Mouse (Mus musculus): ENCODE results near the gene Dtx3. TPM values are rescaled to one million over a fixed set of nuclear protein-coding genes. Genes with fewer than 3 reads are reported as not detected.
"Not testable (repeated sequence)": the region's sequence is repeated elsewhere in the genome, so short reads cannot be mapped to it uniquely, and the experiment has no call there.

The Dtx3 gene
- polyA plus RNA-seq, 1 experiment from 2014 or later = 231 TPM

GRCm38 (mm10) chr10:127167614-127168192 lies 27.8 kb downstream of the Dtx3 start:
- H3K27ac ChIP-seq (ENCODE audit: low read depth, low read length) = no peak overlapping the region
- peaks cover 21% of the 10 kb centered on the region for H3K4me1 ChIP-seq (ENCODE audit: control insufficient read depth, insufficient read depth, low read length)
- peak overlapping the region; percentile 67; the same call in 1 of the 2 replicates for H3K4me2 ChIP-seq (ENCODE audit: low read depth, low read length)
- H3K27me3 ChIP-seq (ENCODE audit: control insufficient read depth, insufficient read depth, low read length) = peaks cover 20% of the 10 kb centered on the region
- peak overlapping the region; percentile 87; the same call in 1 of the 2 replicates for H3K4me3 ChIP-seq (ENCODE audit: low read depth, low read length)
- H3K9me3 ChIP-seq (ENCODE audit: control insufficient read depth, low read length) = no peaks in the 10 kb centered on the region
- WGBS = 54% methylated on average over 10 of the region's 10 CpGs
- no peak overlapping the region for H3K9ac ChIP-seq (replicated peaks; ENCODE audit: low read depth, low read length)
- no peak for ATAC-seq (ENCODE audit: low read depth)
- H3K36me3 ChIP-seq (ENCODE audit: control insufficient read depth, insufficient read depth, low read length) = peaks cover 12% of the 10 kb centered on the region

DNA sequence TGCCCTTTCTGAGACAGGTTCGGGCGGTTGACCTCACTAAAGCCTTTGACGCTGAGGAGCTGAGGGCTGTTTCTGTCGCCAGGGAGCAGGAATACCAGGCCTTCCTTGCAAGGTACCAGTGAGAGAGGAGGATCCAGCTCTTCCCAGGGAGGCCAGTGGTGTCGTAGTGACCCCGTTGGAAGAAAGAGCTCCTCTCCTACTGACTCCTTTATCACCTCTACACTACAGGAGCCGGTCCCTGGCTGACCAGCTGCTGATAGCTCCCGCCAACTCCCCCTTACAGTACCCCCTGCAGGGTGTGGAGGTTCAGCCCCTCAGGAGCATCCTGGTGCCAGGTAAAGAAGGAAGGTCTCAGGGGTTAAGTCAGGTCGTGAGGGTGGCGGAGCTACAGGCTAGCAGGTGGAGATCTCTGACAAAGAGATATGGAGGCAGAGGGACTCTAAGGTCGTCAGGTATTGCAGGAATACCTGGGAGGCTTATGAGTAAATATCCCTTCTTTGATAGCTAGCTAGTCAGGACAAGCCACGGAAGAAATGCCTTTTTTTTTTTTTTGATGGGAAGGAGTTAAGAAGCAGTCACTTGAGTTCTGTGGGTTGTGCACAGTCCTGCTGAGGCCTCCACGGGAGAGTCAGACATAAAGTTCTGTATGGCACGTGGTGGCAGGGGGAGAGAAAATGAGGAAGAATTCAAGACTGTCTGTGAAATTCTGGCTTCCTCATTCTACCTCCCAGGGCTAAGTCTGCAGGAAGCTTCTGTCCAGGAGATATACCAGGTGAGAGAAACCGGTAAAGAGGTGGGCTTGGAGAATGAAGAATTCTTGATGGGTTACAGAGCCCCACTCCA lies 28.5 kb downstream of the Dtx3 start:
- WGBS = 21% methylated on average over 15 of the region's 15 CpGs
- Histone ChIP-seq H3K9ac (replicated peaks; ENCODE audit: low read depth, low read length) (peak overlapping the region; percentile 96), H3K27me3 (ENCODE audit: control insufficient read depth, insufficient read depth, low read length) (peaks cover 20% of the 10 kb centered on the region), H3K27ac (ENCODE audit: low read depth, low read length) (peak overlapping the region; percentile 91), H3K36me3 (ENCODE audit: control insufficient read depth, insufficient read depth, low read length) (peaks cover 8% of the 10 kb centered on the region), H3K4me1 (ENCODE audit: control insufficient read depth, insufficient read depth, low read length) (peaks cover 21% of the 10 kb centered on the region), H3K4me3 (ENCODE audit: low read depth, low read length) (peak overlapping the region; percentile 87), H3K4me2 (ENCODE audit: low read depth, low read length) (peak overlapping the region; percentile 67), H3K9me3 (ENCODE audit: control insufficient read depth, low read length) (no peaks in the 10 kb centered on the region)
- ATAC-seq (ENCODE audit: low read depth) = no peak

GRCm38 (mm10) chr10:127166404-127166715 lies 29.2 kb downstream of the Dtx3 start:
- Histone ChIP-seq H3K4me2 (ENCODE audit: low read depth, low read length) (peak overlapping the region; percentile 67), H3K36me3 (ENCODE audit: control insufficient read depth, insufficient read depth, low read length) (peaks cover 8% of the 10 kb centered on the region), H3K27ac (ENCODE audit: low read depth, low read length) (peak overlapping the region; percentile 91), H3K4me3 (ENCODE audit: low read depth, low read length) (peak overlapping the region; percentile 87), H3K27me3 (ENCODE audit: control insufficient read depth, insufficient read depth, low read length) (peaks cover 20% of the 10 kb centered on the region), H3K9ac (replicated peaks; ENCODE audit: low read depth, low read length) (peak overlapping the region; percentile 96), H3K4me1 (ENCODE audit: control insufficient read depth, insufficient read depth, low read length) (peaks cover 21% of the 10 kb centered on the region), H3K9me3 (ENCODE audit: control insufficient read depth, low read length) (no peaks in the 10 kb centered on the region)
- ATAC-seq (ENCODE audit: low read depth) = no peak
- 2% methylated on average over 11 of the region's 11 CpGs for WGBS

GRCm38 (mm10) chr10:127165654-127166403 lies 29.7 kb downstream of the Dtx3 start:
- under 1% methylated on average over 55 of the region's 56 CpGs for WGBS
- H3K9me3 ChIP-seq (ENCODE audit: control insufficient read depth, low read length) = no peaks in the 10 kb centered on the region
- peaks cover 5% of the 10 kb centered on the region for H3K36me3 ChIP-seq (ENCODE audit: control insufficient read depth, insufficient read depth, low read length)
- H3K27ac ChIP-seq (ENCODE audit: low read depth, low read length) = peak overlapping the region; percentile 91
- H3K4me1 ChIP-seq (ENCODE audit: control insufficient read depth, insufficient read depth, low read length) = peaks cover 21% of the 10 kb centered on the region
- peaks cover 18% of the 10 kb centered on the region for H3K27me3 ChIP-seq (ENCODE audit: control insufficient read depth, insufficient read depth, low read length)
- peak overlapping the region; percentile 96 for H3K9ac ChIP-seq (replicated peaks; ENCODE audit: low read depth, low read length)
- peak overlapping the region; percentile 87 for H3K4me3 ChIP-seq (ENCODE audit: low read depth, low read length)
- peak overlapping the region; percentile 67 for H3K4me2 ChIP-seq (ENCODE audit: low read depth, low read length)
- peak; percentile 66 for ATAC-seq (ENCODE audit: low read depth)

DNA sequence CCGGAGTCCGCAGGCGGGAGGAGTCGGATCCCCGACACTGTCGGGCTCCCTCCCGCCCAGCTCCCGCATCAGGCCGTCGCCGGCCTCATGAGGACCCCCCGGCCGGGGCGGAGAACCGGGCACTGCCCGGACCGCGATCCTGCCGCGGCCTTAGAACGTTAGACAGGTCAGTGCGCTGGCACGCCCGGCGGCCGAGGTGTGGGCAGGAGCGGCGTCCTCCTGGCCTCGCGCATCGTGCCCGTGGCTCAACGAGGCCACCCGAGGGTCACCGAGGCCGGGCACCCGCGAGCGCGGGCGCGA lies 30.2 kb downstream of the Dtx3 start:
- no peak; the same call in 1 of the 2 replicates for ATAC-seq (ENCODE audit: low read depth)
- Histone ChIP-seq H3K4me3 (ENCODE audit: low read depth, low read length) (peak overlapping the region; percentile 87), H3K9ac (replicated peaks; ENCODE audit: low read depth, low read length) (peak overlapping the region; percentile 96), H3K4me1 (ENCODE audit: control insufficient read depth, insufficient read depth, low read length) (peaks cover 18% of the 10 kb centered on the region), H3K27me3 (ENCODE audit: control insufficient read depth, insufficient read depth, low read length) (peaks cover 15% of the 10 kb centered on the region), H3K4me2 (ENCODE audit: low read depth, low read length) (peak overlapping the region; percentile 67), H3K36me3 (ENCODE audit: control insufficient read depth, insufficient read depth, low read length) (peaks cover 5% of the 10 kb centered on the region), H3K9me3 (ENCODE audit: control insufficient read depth, low read length) (no peaks in the 10 kb centered on the region), H3K27ac (ENCODE audit: low read depth, low read length) (peak overlapping the region; percentile 91)
- WGBS = under 1% methylated on average over 42 of the region's 42 CpGs

- H3K4me2 ChIP-seq (ENCODE audit: low read depth, low read length) = peak within 1 kb of the TSS; percentile 67
- H3K27me3 ChIP-seq (ENCODE audit: control insufficient read depth, insufficient read depth, low read length) = peaks cover 12% of the 10 kb centered on the region
- H3K9me3 ChIP-seq (ENCODE audit: control insufficient read depth, low read length) = no peaks in the 10 kb centered on the region
- H3K36me3 ChIP-seq (ENCODE audit: control insufficient read depth, insufficient read depth, low read length) = peaks cover 5% of the 10 kb centered on the region
- H3K4me1 ChIP-seq (ENCODE audit: control insufficient read depth, insufficient read depth, low read length) = peaks cover 13% of the 10 kb centered on the region
- peak within 1 kb of the TSS; percentile 96 for H3K9ac ChIP-seq (replicated peaks; ENCODE audit: low read depth, low read length)
- ATAC-seq (ENCODE audit: low read depth) = peak; percentile 89
- H3K4me3 ChIP-seq (ENCODE audit: low read depth, low read length) = peak within 1 kb of the TSS; percentile 87
- WGBS = 2% methylated on average over 48 of the region's 52 CpGs
- H3K27ac ChIP-seq (ENCODE audit: low read depth, low read length) = peak within 1 kb of the TSS; percentile 91
Observed at GRCm38 (mm10) chr10:127164631-127165353, 30.7 kb downstream of the Dtx3 start, which contains the start of gene B4galnt1. B4galnt1 (plus strand) TSS chr10:127165225.

DNA sequence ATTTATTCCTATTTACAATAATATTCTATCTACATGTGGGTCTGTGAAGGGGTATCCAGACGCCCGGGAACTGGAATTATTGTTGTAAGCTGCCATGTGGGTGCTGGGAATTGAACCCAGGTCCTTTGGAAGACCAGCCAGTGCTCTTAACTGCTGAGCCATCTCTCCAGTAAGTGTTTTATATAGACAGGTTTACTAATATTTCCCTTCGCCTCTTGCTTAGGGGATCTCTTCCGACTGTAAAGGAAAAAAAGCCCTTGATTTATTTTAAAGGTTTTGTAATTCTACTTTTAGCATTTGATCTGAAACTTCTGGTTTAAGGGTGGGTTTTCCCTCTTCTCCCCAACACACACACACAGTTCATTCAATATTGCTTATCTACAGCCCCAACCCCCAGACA lies 31.3 kb downstream of the Dtx3 start:
- H3K4me1 ChIP-seq (ENCODE audit: control insufficient read depth, insufficient read depth, low read length) = peaks cover 13% of the 10 kb centered on the region
- no peaks in the 10 kb centered on the region for H3K9me3 ChIP-seq (ENCODE audit: control insufficient read depth, low read length)
- peaks cover 6% of the 10 kb centered on the region for H3K27me3 ChIP-seq (ENCODE audit: control insufficient read depth, insufficient read depth, low read length)
- peak overlapping the region; percentile 67 for H3K4me2 ChIP-seq (ENCODE audit: low read depth, low read length)
- peak overlapping the region; percentile 96; the same call in 1 of the 2 replicates for H3K9ac ChIP-seq (replicated peaks; ENCODE audit: low read depth, low read length)
- H3K36me3 ChIP-seq (ENCODE audit: control insufficient read depth, insufficient read depth, low read length) = peaks cover 2% of the 10 kb centered on the region
- no peak for ATAC-seq (ENCODE audit: low read depth)
- WGBS = 91% methylated on average over 4 of the region's 4 CpGs
- peak overlapping the region; percentile 91; the same call in 1 of the 2 replicates for H3K27ac ChIP-seq (ENCODE audit: low read depth, low read length)
- no peak overlapping the region for H3K4me3 ChIP-seq (ENCODE audit: low read depth, low read length)

DNA sequence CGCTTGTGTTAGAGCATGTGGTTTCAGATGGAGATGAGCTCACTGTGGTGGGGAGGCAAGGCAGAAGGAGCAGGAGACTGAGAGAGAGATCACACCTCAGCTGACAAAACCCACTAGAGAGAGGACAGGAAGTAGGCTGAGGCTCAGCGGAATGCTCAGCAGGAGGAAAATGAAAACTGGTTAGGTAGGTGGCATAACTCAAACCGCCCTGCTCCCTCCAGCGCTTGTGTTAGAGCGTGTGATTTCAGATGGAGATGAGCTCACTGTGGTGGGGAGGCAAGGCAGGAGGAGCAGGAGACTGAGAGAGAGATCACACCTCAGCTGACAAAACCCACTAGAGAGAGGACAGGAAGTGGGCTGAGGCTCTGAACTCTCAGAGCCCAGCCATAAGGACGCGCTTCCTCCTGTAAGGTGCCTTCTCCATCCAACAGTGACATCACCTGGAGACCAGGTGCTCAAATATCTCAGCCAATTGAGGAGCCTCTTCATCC lies 32.7 kb downstream of the Dtx3 start:
- peaks cover 13% of the 10 kb centered on the region for H3K4me1 ChIP-seq (ENCODE audit: control insufficient read depth, insufficient read depth, low read length)
- not testable (repeated sequence) for H3K27me3 ChIP-seq (ENCODE audit: control insufficient read depth, insufficient read depth, low read length); H3K36me3 ChIP-seq (ENCODE audit: control insufficient read depth, insufficient read depth, low read length); ATAC-seq (ENCODE audit: low read depth); H3K9me3 ChIP-seq (ENCODE audit: control insufficient read depth, low read length); H3K4me3 ChIP-seq (ENCODE audit: low read depth, low read length); H3K27ac ChIP-seq (ENCODE audit: low read depth, low read length); H3K9ac ChIP-seq (replicated peaks; ENCODE audit: low read depth, low read length); H3K4me2 ChIP-seq (ENCODE audit: low read depth, low read length)
- WGBS = 53% methylated on average over 7 of the region's 7 CpGs
